Mouse (Mus musculus): Measurements from ENCODE around the gene Krt5. TPM values are rescaled to one million over a fixed set of nuclear protein-coding genes. Genes with fewer than 3 reads are reported as not detected.
"Not testable (repeated sequence)": the region's sequence is repeated elsewhere in the genome, so short reads cannot be mapped to it uniquely, and the experiment has no call there.

Krt5 gene
- polyA plus RNA-seq, 1 experiment from 2014 or later, result 0.15 TPM

DNA sequence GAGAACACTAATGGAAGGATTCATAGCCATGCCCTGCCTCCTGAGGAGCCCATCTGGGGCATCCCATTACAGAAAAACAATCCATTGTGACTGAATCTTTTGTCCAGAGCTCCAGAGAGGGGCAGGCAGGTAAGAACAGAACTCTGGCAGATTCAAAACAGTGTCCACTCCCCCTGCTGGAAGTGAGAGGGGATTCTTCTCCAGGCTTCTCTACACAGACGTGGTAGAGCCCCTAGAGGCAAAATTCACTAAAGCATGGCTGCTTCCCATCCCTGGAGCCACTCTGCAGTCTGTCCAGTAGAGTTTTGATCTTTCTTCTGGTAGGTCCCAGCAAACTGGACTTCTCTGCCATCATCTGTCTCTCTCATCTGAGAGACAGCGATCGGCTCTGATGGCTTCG lies 8.6 kb downstream of the Krt5 start:
- Histone ChIP-seq H3K27ac (ENCODE audit: low read depth, low read length) (no peak overlapping the region), H3K4me3 (ENCODE audit: low read length) (no peak overlapping the region), H3K9ac (ENCODE audit: low read depth, low read length) (no peak overlapping the region), H3K27me3 (replicated peaks; ENCODE audit: control insufficient read depth, insufficient read depth, low read length) (no peaks in the 10 kb centered on the region), H3K4me1 (ENCODE audit: control insufficient read depth, insufficient read depth, low read depth, low read length) (no peaks in the 10 kb centered on the region), H3K4me2 (ENCODE audit: low read length) (no peak overlapping the region), H3K9me3 (ENCODE audit: control insufficient read depth, low read length) (no peaks in the 10 kb centered on the region), H3K36me3 (ENCODE audit: control insufficient read depth, insufficient read depth, low read length) (no peaks in the 10 kb centered on the region)
- WGBS, result 71% methylated on average over 4 of the region's 4 CpGs
- ATAC-seq, result no peak

DNA sequence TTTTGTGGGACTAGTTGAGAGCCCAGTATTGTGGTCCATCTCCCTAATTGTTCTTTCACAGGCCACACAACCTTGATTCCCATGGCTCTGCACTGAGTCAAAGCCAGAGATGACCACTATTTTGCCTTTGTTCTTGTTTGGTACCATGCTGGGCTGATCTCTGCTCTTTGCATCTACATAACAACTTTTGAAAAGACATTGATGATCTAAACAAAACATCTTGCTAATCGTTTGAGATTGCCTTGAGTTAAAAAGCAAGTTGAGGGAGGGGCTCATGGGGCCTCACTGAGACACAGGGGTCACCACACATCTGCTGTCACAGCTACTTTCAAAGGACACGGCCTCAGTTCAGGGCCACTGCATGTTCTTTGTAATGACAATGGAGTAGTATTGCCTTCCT lies 10.3 kb downstream of the Krt5 start:
- no peak overlapping the region for H3K4me3 ChIP-seq (ENCODE audit: low read length)
- H3K4me2 ChIP-seq (ENCODE audit: low read length), result no peak overlapping the region
- H3K36me3 ChIP-seq (ENCODE audit: control insufficient read depth, insufficient read depth, low read length), result no peaks in the 10 kb centered on the region
- H3K27ac ChIP-seq (ENCODE audit: low read depth, low read length), result no peak overlapping the region
- no peak overlapping the region for H3K9ac ChIP-seq (ENCODE audit: low read depth, low read length)
- H3K27me3 ChIP-seq (replicated peaks; ENCODE audit: control insufficient read depth, insufficient read depth, low read length), result no peaks in the 10 kb centered on the region
- WGBS, result 5% methylated on average over 2 of the region's 2 CpGs
- no peaks in the 10 kb centered on the region for H3K4me1 ChIP-seq (ENCODE audit: control insufficient read depth, insufficient read depth, low read depth, low read length)
- no peak for ATAC-seq
- no peaks in the 10 kb centered on the region for H3K9me3 ChIP-seq (ENCODE audit: control insufficient read depth, low read length)

DNA sequence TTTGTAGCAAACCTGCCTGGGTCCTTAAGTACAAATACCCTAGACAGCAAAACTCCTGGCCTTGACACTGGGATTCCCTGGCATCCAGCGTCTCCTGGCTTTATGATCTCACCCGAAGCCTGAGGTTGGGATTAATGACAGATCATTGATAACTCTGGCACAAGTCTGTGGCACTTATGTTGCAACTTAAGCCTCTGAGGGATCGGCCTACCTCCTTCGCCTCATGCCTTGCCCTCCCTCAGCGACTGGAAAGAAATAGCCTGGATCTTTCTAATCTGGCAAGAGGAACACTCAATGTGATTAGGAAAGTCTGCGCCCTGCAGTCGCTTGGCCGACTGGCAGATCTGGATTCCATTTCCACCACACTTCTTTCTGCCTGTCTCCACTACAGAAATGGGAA lies 12.8 kb downstream of the Krt5 start:
- ATAC-seq, result no peak
- 86% methylated on average over 8 of the region's 8 CpGs for WGBS
- Histone ChIP-seq H3K27ac (ENCODE audit: low read depth, low read length) (no peak overlapping the region), H3K4me3 (ENCODE audit: low read length) (no peak overlapping the region), H3K9me3 (ENCODE audit: control insufficient read depth, low read length) (no peaks in the 10 kb centered on the region), H3K4me1 (ENCODE audit: control insufficient read depth, insufficient read depth, low read depth, low read length) (no peaks in the 10 kb centered on the region), H3K36me3 (ENCODE audit: control insufficient read depth, insufficient read depth, low read length) (no peaks in the 10 kb centered on the region), H3K27me3 (replicated peaks; ENCODE audit: control insufficient read depth, insufficient read depth, low read length) (no peaks in the 10 kb centered on the region), H3K9ac (ENCODE audit: low read depth, low read length) (no peak overlapping the region), H3K4me2 (ENCODE audit: low read length) (no peak overlapping the region)

GRCm38 (mm10) chr15:101699192-101699591 lies 13.5 kb downstream of the Krt5 start:
- 56% methylated on average over 3 of the region's 3 CpGs for WGBS
- no peaks in the 10 kb centered on the region for H3K9me3 ChIP-seq (ENCODE audit: control insufficient read depth, low read length)
- no peak overlapping the region for H3K27ac ChIP-seq (ENCODE audit: low read depth, low read length)

GRCm38 (mm10) chr15:101697326-101698188 lies 15.1 kb downstream of the Krt5 start:
- Histone ChIP-seq H3K4me2 (ENCODE audit: low read length) (no peak overlapping the region), H3K4me3 (ENCODE audit: low read length) (no peak overlapping the region), H3K4me1 (ENCODE audit: control insufficient read depth, insufficient read depth, low read depth, low read length) (no peaks in the 10 kb centered on the region), H3K9ac (ENCODE audit: low read depth, low read length) (no peak overlapping the region), H3K9me3 (ENCODE audit: control insufficient read depth, low read length) (no peaks in the 10 kb centered on the region), H3K36me3 (ENCODE audit: control insufficient read depth, insufficient read depth, low read length) (no peaks in the 10 kb centered on the region), H3K27me3 (replicated peaks; ENCODE audit: control insufficient read depth, insufficient read depth, low read length) (no peaks in the 10 kb centered on the region), H3K27ac (ENCODE audit: low read depth, low read length) (no peak overlapping the region)
- no peak for ATAC-seq
- WGBS, result 75% methylated on average over 8 of the region's 8 CpGs

More at GRCm38 (mm10) chr15:101699192-101699591, 13.5 kb downstream of the Krt5 start:
- no peaks in the 10 kb centered on the region for H3K4me1 ChIP-seq (ENCODE audit: control insufficient read depth, insufficient read depth, low read depth, low read length)
- no peak overlapping the region for H3K4me2 ChIP-seq (ENCODE audit: low read length)
- no peaks in the 10 kb centered on the region for H3K36me3 ChIP-seq (ENCODE audit: control insufficient read depth, insufficient read depth, low read length)
- no peak overlapping the region for H3K9ac ChIP-seq (ENCODE audit: low read depth, low read length)
- H3K27me3 ChIP-seq (replicated peaks; ENCODE audit: control insufficient read depth, insufficient read depth, low read length), result no peaks in the 10 kb centered on the region
- H3K4me3 ChIP-seq (ENCODE audit: low read length), result no peak overlapping the region
- ATAC-seq, result no peak

DNA sequence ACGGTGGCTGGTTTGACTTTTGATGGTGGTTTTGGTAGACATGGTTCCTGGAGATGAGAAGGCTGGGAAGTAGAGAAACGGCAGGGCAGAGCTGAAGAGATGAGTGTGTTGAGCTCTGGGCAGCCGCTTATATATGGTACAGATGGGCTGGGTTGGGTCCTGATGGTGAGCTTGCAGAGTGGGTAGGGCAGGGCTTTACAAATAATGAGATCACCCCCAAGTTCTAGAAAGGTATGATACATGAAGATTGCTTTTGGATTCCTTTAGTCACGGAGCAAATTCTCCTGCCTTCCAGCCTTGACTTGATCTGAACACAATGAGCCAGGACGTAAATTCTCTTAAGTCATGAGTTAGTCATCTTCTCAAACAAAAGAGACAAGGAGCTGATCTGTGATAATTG lies 18.5 kb downstream of the Krt5 start, which contains the start of gene Krt6a:
Gene Krt6a, minus strand, starts transcription at position 101 of the 400 bp plus-strand sequence.
- Histone ChIP-seq H3K4me2 (ENCODE audit: low read length) (no peak within 1 kb of the TSS), H3K4me1 (ENCODE audit: control insufficient read depth, insufficient read depth, low read depth, low read length) (no peaks in the 10 kb centered on the region), H3K9ac (ENCODE audit: low read depth, low read length) (no peak within 1 kb of the TSS), H3K4me3 (ENCODE audit: low read length) (no peak within 1 kb of the TSS), H3K9me3 (ENCODE audit: control insufficient read depth, low read length) (no peaks in the 10 kb centered on the region), H3K27me3 (replicated peaks; ENCODE audit: control insufficient read depth, insufficient read depth, low read length) (no peaks in the 10 kb centered on the region), H3K36me3 (ENCODE audit: control insufficient read depth, insufficient read depth, low read length) (no peaks in the 10 kb centered on the region), H3K27ac (ENCODE audit: low read depth, low read length) (no peak within 1 kb of the TSS)
- WGBS, result 85% methylated on average over 5 of the region's 5 CpGs
- no peak for ATAC-seq

DNA sequence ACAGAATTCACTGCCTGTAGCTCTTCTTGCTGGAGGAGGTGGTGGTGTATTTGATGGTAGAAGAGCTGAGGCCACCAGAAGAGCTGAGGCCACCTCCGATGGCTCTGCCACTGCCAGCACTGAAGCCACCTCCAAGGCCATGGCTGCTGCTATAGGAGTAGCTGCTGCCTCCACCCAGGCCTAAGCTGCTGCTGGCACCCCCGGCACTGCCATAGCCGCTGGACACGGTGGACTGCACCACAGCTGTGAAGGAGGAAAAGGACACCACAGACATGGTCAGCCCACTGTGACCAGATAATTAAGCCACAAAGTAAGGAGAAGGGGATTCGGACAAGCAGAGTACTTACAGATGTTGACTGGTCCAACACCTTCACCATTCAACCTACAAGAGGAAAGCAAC lies 22.2 kb downstream of the Krt5 start:
- not testable (repeated sequence) for H3K9ac ChIP-seq (ENCODE audit: low read depth, low read length); H3K4me3 ChIP-seq (ENCODE audit: low read length); ATAC-seq; H3K4me1 ChIP-seq (ENCODE audit: control insufficient read depth, insufficient read depth, low read depth, low read length); H3K27ac ChIP-seq (ENCODE audit: low read depth, low read length); H3K36me3 ChIP-seq (ENCODE audit: control insufficient read depth, insufficient read depth, low read length); H3K9me3 ChIP-seq (ENCODE audit: control insufficient read depth, low read length); H3K27me3 ChIP-seq (replicated peaks; ENCODE audit: control insufficient read depth, insufficient read depth, low read length); H3K4me2 ChIP-seq (ENCODE audit: low read length)
- 93% methylated on average over 5 of the region's 5 CpGs for WGBS

DNA sequence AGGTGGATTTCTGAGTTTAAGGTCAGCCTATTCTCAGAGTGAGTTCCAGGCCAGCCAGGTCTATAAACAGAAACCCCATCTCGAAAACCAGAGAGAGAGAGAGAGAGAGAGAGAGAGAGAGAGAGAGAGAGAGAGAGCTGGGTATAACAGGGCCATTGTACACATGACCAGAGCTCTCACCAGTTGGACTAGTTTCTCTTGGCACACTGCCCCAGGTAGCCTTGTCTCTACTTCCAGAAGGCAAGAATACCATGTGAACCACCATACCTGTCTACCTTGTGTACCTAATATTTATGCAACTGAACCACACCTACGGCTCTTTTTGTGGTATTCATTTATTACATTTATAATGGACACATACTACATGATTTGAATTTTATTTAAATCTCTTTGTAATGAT lies 24.5 kb downstream of the Krt5 start:
- Histone ChIP-seq H3K4me2 (ENCODE audit: low read length) (no peak overlapping the region), H3K4me1 (ENCODE audit: control insufficient read depth, insufficient read depth, low read depth, low read length) (no peaks in the 10 kb centered on the region), H3K27ac (ENCODE audit: low read depth, low read length) (no peak overlapping the region), H3K9ac (ENCODE audit: low read depth, low read length) (no peak overlapping the region), H3K27me3 (replicated peaks; ENCODE audit: control insufficient read depth, insufficient read depth, low read length) (no peaks in the 10 kb centered on the region), H3K9me3 (ENCODE audit: control insufficient read depth, low read length) (no peaks in the 10 kb centered on the region), H3K36me3 (ENCODE audit: control insufficient read depth, insufficient read depth, low read length) (no peaks in the 10 kb centered on the region), H3K4me3 (ENCODE audit: low read length) (no peak overlapping the region)
- no peak for ATAC-seq
- WGBS, result 82% methylated on average over 2 of the region's 2 CpGs

- H3K27ac ChIP-seq (ENCODE audit: low read depth, low read length), result no peak within 1 kb of the TSS
- H3K9ac ChIP-seq (ENCODE audit: low read depth, low read length), result no peak within 1 kb of the TSS
- no peaks in the 10 kb centered on the region for H3K27me3 ChIP-seq (replicated peaks; ENCODE audit: control insufficient read depth, insufficient read depth, low read length)
- H3K36me3 ChIP-seq (ENCODE audit: control insufficient read depth, insufficient read depth, low read length), result no peaks in the 10 kb centered on the region
- no peaks in the 10 kb centered on the region for H3K4me1 ChIP-seq (ENCODE audit: control insufficient read depth, insufficient read depth, low read depth, low read length)
- ATAC-seq, result no peak
- no peak within 1 kb of the TSS for H3K4me3 ChIP-seq (ENCODE audit: low read length)
- 94% methylated on average over 2 of the region's 2 CpGs for WGBS
- H3K4me2 ChIP-seq (ENCODE audit: low read length), result no peak within 1 kb of the TSS
- H3K9me3 ChIP-seq (ENCODE audit: control insufficient read depth, low read length), result no peaks in the 10 kb centered on the region
These were observed 32.5 kb downstream of the Krt5 start, which contains the start of gene Krt6b for GRCm38 (mm10) chr15:101680187-101680586. Krt6b (minus strand) TSS chr15:101680287.
